Mouse (Mus musculus) adrenal gland, postnatal 4 days (tissue): ENCODE data around the gene Shpk. TPM values are rescaled to one million over a fixed set of nuclear protein-coding genes. Genes with fewer than 3 reads are reported as not detected.

Experiments used
- DNase-seq, 2 experiments: peaks; one replicate each; pipeline ENCODE4 v3.0.0; 2021 to 2022; ENCODE audit warnings: low spot score in 2 of 2, mixed read lengths in 2 of 2
- total RNA-seq, 2 experiments: library from RNA; stranded (reverse); gene quantifications; 2 replicates each; pipeline ENCODE4 v1.2.3; 2021

The Shpk gene
- total RNA-seq, 2 experiments from 2014 or later = 6.8 to 9.0 TPM

GRCm38 (mm10) chr11:73198603-73199229 lies 544 bp upstream of the Shpk start, which contains the start of gene Ctns:
Gene Ctns (minus strand): TSS chr11:73199042.
- DNase-seq = no peak

- no peak for DNase-seq
Observed at GRCm38 (mm10) chr11:73199879-73200278, 619 bp downstream of the Shpk start.

GRCm38 (mm10) chr11:73201021-73201420 lies 1.8 kb downstream of the Shpk start:
- no peak for DNase-seq

GRCm38 (mm10) chr11:73201597-73201996 lies 2.3 kb downstream of the Shpk start:
- DNase-seq = no peak

- no peak for DNase-seq
Observed at GRCm38 (mm10) chr11:73203895-73204294, 4.6 kb downstream of the Shpk start.

GRCm38 (mm10) chr11:73205194-73205593 lies 5.9 kb downstream of the Shpk start:
- DNase-seq = no peak

- no peak for DNase-seq
Observed at GRCm38 (mm10) chr11:73207621-73208020, 8.4 kb downstream of the Shpk start.

- DNase-seq = no peak
Observed at GRCm38 (mm10) chr11:73213956-73214355, 14.7 kb downstream of the Shpk start.

- no peak for DNase-seq
Observed at GRCm38 (mm10) chr11:73219671-73220070, 20.4 kb downstream of the Shpk start.

- DNase-seq = no peak
Observed at GRCm38 (mm10) chr11:73220651-73221050, 21.4 kb downstream of the Shpk start.

GRCm38 (mm10) chr11:73222846-73223245 lies 23.6 kb downstream of the Shpk start:
- no peak for DNase-seq

GRCm38 (mm10) chr11:73223966-73224365 lies 24.7 kb downstream of the Shpk start:
- DNase-seq = peak in 1 of 2 experiments; percentile 19

GRCm38 (mm10) chr11:73225856-73226255 lies 26.6 kb downstream of the Shpk start:
- no peak for DNase-seq

- no peak for DNase-seq
Observed at GRCm38 (mm10) chr11:73228881-73229280, 29.6 kb downstream of the Shpk start.

GRCm38 (mm10) chr11:73230081-73230480 lies 30.8 kb downstream of the Shpk start:
- DNase-seq = no peak

GRCm38 (mm10) chr11:73232513-73232912 lies 33.3 kb downstream of the Shpk start:
- DNase-seq = no peak

- DNase-seq = no peak
Observed at GRCm38 (mm10) chr11:73233992-73234391, 34.7 kb downstream of the Shpk start, which contains the start of gene Trpv1. Gene Trpv1 (plus strand): TSS chr11:73234292.

- peak in 1 of 2 experiments; percentile 13 for DNase-seq
Observed at GRCm38 (mm10) chr11:73235990-73236701, 36.9 kb downstream of the Shpk start.

- DNase-seq = no peak
Observed at GRCm38 (mm10) chr11:73236731-73237130, 37.5 kb downstream of the Shpk start.

GRCm38 (mm10) chr11:73242199-73242598 lies 42.9 kb downstream of the Shpk start:
- DNase-seq = no peak

- DNase-seq = no peak
Observed at GRCm38 (mm10) chr11:73242777-73243176, 43.5 kb downstream of the Shpk start.

- DNase-seq = no peak
Observed at GRCm38 (mm10) chr11:73257362-73257945, 58.2 kb downstream of the Shpk start.
